In genomic region chr2:91312578-91313311, GRCm38 (mm10) we compare ENCODE assay signal across 7 mouse cellular contexts. TPM values are rescaled to one million over a fixed set of nuclear protein-coding genes. Genes with fewer than 3 reads are reported as not detected.
DNase-seq lines count a peak whose midpoint lies in the region; ATAC-seq lines count a peak whose summit lies in the region.

No protein-coding gene starts in this region.

- H3K27me3 ChIP-seq in midbrain, embryonic 10.5 days (ENCODE audit: low read depth, poor library complexity, severe bottlenecking), result no peaks in the 10 kb centered on the region
- H3K27me3 ChIP-seq in midbrain, embryonic 16.5 days (ENCODE audit: control insufficient read depth, insufficient read depth, low read depth, low read length), result no peaks in the 10 kb centered on the region
- H3K27me3 ChIP-seq in embryonic facial prominence, embryonic 13.5 days, result no peaks in the 10 kb centered on the region

- H3K4me3 ChIP-seq in midbrain, embryonic 10.5 days, result no peak overlapping the region
- no peak overlapping the region for H3K4me3 ChIP-seq in midbrain, embryonic 16.5 days (ENCODE audit: low read depth, low read length)
- no peak overlapping the region for H3K4me3 ChIP-seq in embryonic facial prominence, embryonic 13.5 days

- WGBS in midbrain, embryonic 10.5 days, result 37% methylated on average over 10 of the region's 10 CpGs
- WGBS in midbrain, embryonic 16.5 days, result 29% methylated on average over 10 of the region's 10 CpGs
- 51% methylated on average over 10 of the region's 10 CpGs for WGBS in embryonic facial prominence, embryonic 13.5 days

- H3K9ac ChIP-seq in midbrain, embryonic 16.5 days (ENCODE audit: low read depth, low read length), result no peak overlapping the region
- no peak overlapping the region for H3K9ac ChIP-seq in embryonic facial prominence, embryonic 13.5 days

- DNase-seq in midbrain, embryonic 10.5 days (ENCODE audit: low spot score), result peak; percentile 57
- peak; percentile 73 for DNase-seq in lung, postnatal 10 days
- no peak for DNase-seq in urinary bladder, adult 18-20 months (ENCODE audit: low spot score in 2 of 2)
- DNase-seq in urinary bladder, adult 2 months (ENCODE audit: low spot score), result no peak
- no peak for DNase-seq in B cell, adult 2 months

- H3K4me1 ChIP-seq in midbrain, embryonic 10.5 days, result peaks cover 26% of the 10 kb centered on the region
- H3K4me1 ChIP-seq in midbrain, embryonic 16.5 days (ENCODE audit: control insufficient read depth, insufficient read depth, low read length), result no peaks in the 10 kb centered on the region
- H3K4me1 ChIP-seq in embryonic facial prominence, embryonic 13.5 days, result peaks cover 9% of the 10 kb centered on the region

- peaks cover 5% of the 10 kb centered on the region; the same call in 1 of the 2 replicates for H3K36me3 ChIP-seq in midbrain, embryonic 10.5 days
- no peaks in the 10 kb centered on the region for H3K36me3 ChIP-seq in midbrain, embryonic 16.5 days (ENCODE audit: control insufficient read depth, insufficient read depth, low read length)
- peaks cover 6% of the 10 kb centered on the region; the same call in 1 of the 2 replicates for H3K36me3 ChIP-seq in embryonic facial prominence, embryonic 13.5 days

- peak overlapping the region; percentile 82 for H3K27ac ChIP-seq in midbrain, embryonic 10.5 days (replicated peaks)
- no peak overlapping the region for H3K27ac ChIP-seq in midbrain, embryonic 16.5 days (ENCODE audit: low read length)
- H3K27ac ChIP-seq in embryonic facial prominence, embryonic 13.5 days, result no peak overlapping the region

- no peaks in the 10 kb centered on the region for H3K9me3 ChIP-seq in midbrain, embryonic 10.5 days (replicated peaks)
- no peaks in the 10 kb centered on the region for H3K9me3 ChIP-seq in midbrain, embryonic 16.5 days (replicated peaks; ENCODE audit: control insufficient read depth, low read length, poor library complexity, severe bottlenecking)
- H3K9me3 ChIP-seq in embryonic facial prominence, embryonic 13.5 days, result no peaks in the 10 kb centered on the region

- no peak for ATAC-seq in midbrain, embryonic 16.5 days
- ATAC-seq in embryonic facial prominence, embryonic 13.5 days (ENCODE audit: insufficient number of reproducible peaks, insufficient read depth, low FRiP score, low TSS enrichment, low read depth), result 0 out of 2 replicates have a peak, but pooled peaks have one; percentile 37

- H3K4me2 ChIP-seq in midbrain, embryonic 16.5 days (ENCODE audit: low read length), result no peak overlapping the region
- no peak overlapping the region for H3K4me2 ChIP-seq in embryonic facial prominence, embryonic 13.5 days

RNA-seq across cellular contexts. Expression of gene Arfgap2, which starts 48.0 kb away (rescaled TPM):
- 99.0 and 104 TPM in 2 replicates for polyA plus RNA-seq in midbrain, embryonic 10.5 days (2016; fragmentation: Nextera tagmentation; extraction: Ambion mirVana)
- 73.0 and 74.4 TPM in 2 replicates for polyA plus RNA-seq in midbrain, embryonic 16.5 days (2015; fragmentation: Nextera tagmentation; extraction: Ambion mirVana)
- 81.8 and 90.6 TPM in 2 replicates for polyA plus RNA-seq in embryonic facial prominence, embryonic 13.5 days (2015; fragmentation: Nextera tagmentation; extraction: Ambion mirVana)
- polyA plus RNA-seq in urinary bladder, adult 2 months (2012; rRNA removed), result 30.7 and 41.6 TPM in 2 replicates

RNA-seq across cellular contexts. Expression of gene Pacsin3, which starts 57.0 kb away (rescaled TPM):
- polyA plus RNA-seq in midbrain, embryonic 10.5 days (2016; fragmentation: Nextera tagmentation; extraction: Ambion mirVana), result 38.9 and 40.5 TPM in 2 replicates
- 9.7 and 17.5 TPM in 2 replicates for polyA plus RNA-seq in midbrain, embryonic 16.5 days (2015; fragmentation: Nextera tagmentation; extraction: Ambion mirVana)
- polyA plus RNA-seq in embryonic facial prominence, embryonic 13.5 days (2015; fragmentation: Nextera tagmentation; extraction: Ambion mirVana), result 42.1 and 44.2 TPM in 2 replicates
- 43.3 and 46.7 TPM in 2 replicates for polyA plus RNA-seq in urinary bladder, adult 2 months (2012; rRNA removed)

Comparison
In these comparisons a context has a peak if more than half of its experiments do, and no peak if none do; other contexts are left out.
1. DNase-seq: peak in midbrain, embryonic 10.5 days (single experiment) and lung, postnatal 10 days (single experiment); none in urinary bladder, adult 18-20 months (0 of 2), urinary bladder, adult 2 months (single experiment) and B cell, adult 2 months (0 of 2).